Mouse (Mus musculus) common myeloid progenitor, adult 5-6 weeks (primary cell): ENCODE measurements around the gene Cmc2. TPM values are rescaled to one million over a fixed set of nuclear protein-coding genes. Genes with fewer than 3 reads are reported as not detected.

ENCODE experiments used
- ATAC-seq: replicated peaks from 2 replicates; pipeline ENCODE4 v1.8.0; 2016; ENCODE audit warnings: low read depth, mild to moderate bottlenecking, moderate TSS enrichment, inconsistent platforms; ENCODE audit not compliant: poor library complexity, severe bottlenecking
- total RNA-seq: library from RNA; stranded (forward); fragments of 200-1000, 187-1606 nt; gene quantifications from 2 replicates; pipeline ENCODE4 v1.2.3, GENCODE M21; 2017

Cmc2 gene
- total RNA-seq: 64.4 and 73.8 TPM in 2 replicates

DNA sequence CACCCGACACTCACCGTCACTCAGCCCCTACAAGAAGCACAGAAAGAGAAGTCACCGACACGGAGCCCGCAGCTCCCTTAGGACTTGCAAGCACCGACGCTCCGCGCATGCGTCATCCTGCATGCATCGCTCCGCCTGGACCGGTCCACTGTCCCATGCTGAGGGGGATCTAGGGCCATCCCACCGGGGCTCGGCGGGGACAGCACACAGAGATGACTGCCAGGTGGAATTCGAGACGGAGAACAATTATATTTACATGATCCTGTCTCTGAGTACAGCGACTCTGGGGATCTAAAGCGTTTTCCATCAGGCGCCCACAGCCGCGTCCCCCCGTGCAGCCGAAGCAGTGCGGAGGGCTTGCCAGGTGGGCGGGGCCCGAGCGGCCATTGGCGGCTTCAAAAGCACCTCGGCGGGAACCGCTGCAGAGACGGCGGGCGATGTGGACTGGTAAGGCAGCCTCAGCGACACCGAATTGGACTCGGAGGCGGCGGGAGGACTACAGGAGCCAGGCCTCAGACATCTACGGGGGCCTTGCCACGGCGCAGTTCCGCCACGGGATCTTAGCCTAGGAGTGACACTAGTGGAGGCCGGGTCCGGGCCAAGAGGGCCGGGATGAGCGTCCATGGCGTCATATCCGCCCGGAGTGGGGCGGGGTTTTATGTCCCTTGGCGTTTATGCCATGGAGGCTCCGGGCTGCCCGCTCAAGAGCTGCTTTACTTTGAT lies at the start of gene Cmc2, which contains the start of gene Cenpn:
TSS of gene Cmc2 (minus strand) at position 119 of the 723 bp plus-strand sequence.
TSS of gene Cenpn (plus strand) at position 394 of the 723 bp plus-strand sequence.
- peak; percentile 87 for ATAC-seq

DNA sequence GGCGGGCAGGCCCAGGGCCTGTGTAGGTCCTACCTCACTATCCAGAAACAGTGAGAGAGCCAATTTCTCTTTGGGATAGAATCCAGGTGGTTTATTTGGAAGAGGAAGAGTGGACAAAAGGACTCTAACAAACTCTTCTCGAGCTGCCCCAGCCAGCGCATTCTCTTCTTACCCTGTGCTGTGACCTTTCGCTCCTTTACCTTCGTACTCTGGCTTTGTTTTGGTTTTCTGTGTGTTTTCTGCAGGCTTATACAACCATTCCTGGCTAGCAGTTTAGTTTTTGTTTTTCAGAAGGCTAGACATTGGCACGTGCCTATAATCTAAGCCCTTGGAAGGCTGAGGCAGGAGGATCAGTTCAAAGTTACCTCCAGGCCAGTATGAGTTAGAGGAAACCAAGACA lies 48.3 kb upstream of the Cmc2 start:
- ATAC-seq: no peak

DNA sequence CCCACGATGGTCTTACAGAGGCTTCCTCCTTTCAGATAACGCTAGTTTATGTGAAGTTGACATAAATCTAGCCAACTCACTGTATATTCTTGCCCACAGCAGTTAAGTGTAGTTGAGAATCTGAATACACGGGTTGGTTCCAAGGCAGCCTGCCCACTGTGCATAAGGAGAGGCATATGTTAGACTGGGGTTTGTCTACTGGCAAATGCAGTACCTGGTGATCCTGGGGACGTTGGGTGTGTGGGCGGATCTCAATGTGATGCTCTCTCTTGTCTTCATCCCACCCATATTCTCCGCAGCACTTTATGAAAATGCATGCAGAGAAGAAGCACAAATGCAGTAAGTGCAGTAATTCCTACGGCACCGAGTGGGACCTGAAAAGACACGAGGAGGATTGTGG lies 33.2 kb upstream of the Cmc2 start:
- no peak for ATAC-seq

GRCm38 (mm10) chr8:116952428-116952827 lies 31.2 kb upstream of the Cmc2 start:
- no peak for ATAC-seq

DNA sequence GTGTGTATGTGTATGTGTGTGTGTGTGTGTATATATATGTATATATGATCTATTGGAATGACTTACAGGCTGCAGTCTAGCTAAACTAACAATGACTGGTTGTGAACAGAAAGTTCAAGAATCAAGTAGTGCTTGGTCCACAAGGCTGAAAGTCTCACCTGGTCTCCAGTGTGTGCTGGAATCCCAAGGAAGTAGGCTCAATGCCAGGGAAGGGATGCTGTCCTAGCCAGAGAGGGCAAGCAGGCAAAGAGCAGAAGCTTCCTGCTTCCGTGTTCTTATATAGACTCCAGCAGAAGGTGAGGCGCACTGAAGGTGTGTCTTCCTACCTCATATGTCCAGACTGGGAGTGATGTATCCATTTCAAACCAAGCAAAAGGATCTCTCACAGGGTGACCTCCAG lies 30.5 kb upstream of the Cmc2 start:
- ATAC-seq: no peak

- no peak for ATAC-seq
Measured at GRCm38 (mm10) chr8:116951369-116951768, 30.1 kb upstream of the Cmc2 start.

DNA sequence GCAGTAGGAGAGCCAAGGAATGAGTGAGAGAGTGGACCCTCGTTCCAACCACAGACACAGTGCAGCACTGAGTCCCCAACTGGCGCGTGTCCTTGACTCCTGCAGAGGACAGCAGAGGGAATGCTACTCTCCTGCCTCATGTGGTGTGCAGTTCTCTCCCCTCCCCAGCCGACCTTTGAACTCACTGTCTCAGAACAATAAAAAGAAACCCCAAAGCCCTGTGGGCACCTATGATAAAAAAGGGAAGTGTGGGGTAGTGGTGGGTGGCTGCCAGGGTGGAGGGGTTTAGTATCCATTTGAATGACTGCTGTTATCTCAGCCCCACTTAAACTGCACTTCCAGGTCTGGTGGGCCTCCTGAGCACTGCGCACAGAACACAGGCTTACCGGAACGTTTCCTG lies 26.3 kb upstream of the Cmc2 start:
- ATAC-seq: peak; percentile 22

DNA sequence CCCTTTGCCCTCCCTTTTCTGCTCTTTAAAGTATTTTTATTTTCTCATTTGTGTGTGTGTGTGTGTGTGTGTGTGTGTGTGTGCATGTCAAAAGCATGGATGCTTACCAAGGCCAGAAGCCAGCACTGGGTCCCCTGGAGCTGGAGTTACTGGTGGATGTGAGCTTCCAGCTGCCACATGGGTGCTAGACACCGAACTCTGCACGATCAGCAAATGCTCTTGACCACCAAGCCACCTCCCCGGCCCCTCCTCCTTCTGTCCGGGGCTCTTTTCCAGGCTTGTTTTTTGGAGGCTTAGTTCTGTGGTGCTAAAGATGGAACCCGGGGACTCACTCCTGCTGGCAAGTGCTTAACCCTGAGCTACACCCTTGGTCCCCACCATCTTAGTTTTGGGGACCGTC lies 25.6 kb upstream of the Cmc2 start:
- ATAC-seq: no peak

DNA sequence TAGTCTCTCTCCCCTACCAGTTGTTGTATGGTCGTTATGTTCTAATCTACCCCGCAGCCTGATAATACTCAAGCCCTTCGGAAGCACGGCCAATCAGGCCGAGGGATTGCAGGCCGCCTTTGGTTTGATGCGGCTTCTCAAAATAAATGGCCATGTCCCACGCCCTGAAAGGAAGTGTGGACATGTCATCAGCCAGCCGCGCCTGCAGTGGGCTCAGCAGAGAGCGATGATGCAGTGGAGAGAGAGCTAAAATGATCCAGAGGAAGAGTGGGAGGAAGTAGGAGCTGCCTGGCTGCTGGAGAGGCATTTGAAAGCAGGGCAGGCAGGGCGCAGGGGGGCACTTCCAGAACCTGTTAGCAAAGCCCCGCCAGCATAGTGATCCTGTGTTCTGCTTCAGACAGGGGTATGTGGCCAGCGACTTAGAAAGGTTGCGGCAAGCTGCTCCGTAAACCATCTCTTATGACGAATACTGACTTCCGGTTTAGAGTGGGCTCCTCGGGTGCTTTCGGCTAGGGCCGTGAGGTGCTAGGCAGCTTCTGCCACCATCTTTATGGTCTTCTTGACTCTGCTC lies 25.1 kb upstream of the Cmc2 start:
- ATAC-seq: peak; percentile 33

GRCm38 (mm10) chr8:116945169-116945910 lies 24.1 kb upstream of the Cmc2 start:
- no peak for ATAC-seq

- ATAC-seq: no peak
Measured at GRCm38 (mm10) chr8:116944385-116944696, 23.1 kb upstream of the Cmc2 start.

GRCm38 (mm10) chr8:116943555-116944384 lies 22.5 kb upstream of the Cmc2 start:
- peak; percentile 16 for ATAC-seq

- ATAC-seq: peak; percentile 39
Measured at GRCm38 (mm10) chr8:116943161-116943554, 21.9 kb upstream of the Cmc2 start, which contains the start of gene Atmin. Gene Atmin, plus strand, starts transcription at chr8:116943393.

- ATAC-seq: 0 out of 2 replicates have a peak, but pooled peaks have one; percentile 16
Measured at GRCm38 (mm10) chr8:116942284-116943058, 21.2 kb upstream of the Cmc2 start.

DNA sequence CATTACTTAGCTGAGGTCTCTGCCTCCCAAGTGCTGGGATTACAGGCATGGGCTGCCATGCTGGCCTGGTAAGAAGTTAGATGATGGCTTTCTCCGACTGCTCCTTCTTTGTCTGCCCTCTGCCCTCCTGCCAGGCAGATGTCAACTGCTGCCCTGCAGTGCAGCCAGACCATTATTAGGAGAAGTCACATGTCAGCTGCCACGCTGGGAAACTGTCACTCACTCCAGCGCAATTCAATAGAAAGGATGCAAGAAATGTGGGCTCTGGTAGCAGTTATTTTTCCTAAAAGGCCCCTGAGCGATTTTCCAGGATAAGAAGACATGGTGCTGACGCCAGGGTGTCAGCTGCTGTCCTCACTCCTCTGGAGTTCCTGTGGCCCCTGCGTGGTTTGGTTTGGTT lies 14.3 kb upstream of the Cmc2 start:
- no peak for ATAC-seq

GRCm38 (mm10) chr8:116934976-116935375 lies 13.7 kb upstream of the Cmc2 start:
- ATAC-seq: no peak

DNA sequence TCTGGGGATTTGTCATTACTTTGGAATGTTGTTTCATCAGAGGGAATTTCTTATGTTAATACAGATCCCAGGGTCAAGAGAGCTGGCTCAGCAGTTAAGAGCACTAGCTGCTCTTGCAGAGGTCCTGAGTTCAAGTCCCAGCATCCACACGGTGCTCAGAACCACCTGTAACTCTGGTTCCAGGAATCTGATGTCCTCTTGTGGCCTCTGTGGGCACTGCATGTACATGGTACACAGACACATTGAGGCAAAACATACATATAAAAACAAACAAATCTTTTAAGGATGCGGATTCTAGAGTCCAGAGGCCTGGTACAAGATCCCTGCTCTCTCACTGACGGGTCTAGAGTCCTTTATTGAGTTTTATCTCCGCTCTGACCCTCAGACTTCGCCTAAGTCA lies 7.3 kb upstream of the Cmc2 start:
- no peak for ATAC-seq

DNA sequence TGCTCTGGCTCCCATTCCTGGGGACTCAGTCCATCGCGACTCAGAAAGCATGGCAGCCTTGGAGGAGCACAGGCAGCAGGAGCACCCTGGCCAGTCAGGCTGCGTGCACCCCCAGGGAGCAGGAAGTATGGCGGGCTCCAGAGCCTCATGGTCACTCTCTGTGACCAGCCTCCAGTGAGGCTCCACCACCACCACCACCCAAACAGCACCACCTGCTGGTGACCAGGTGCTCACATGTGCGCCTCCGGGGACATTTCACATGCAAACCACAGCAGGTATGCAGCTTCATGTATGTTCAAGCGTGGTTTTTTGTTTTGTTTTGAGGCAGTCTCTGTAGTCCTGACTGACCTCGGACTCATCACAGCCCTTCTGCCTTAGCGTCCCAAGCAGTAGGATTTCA lies 6.6 kb upstream of the Cmc2 start:
- peak; percentile 80 for ATAC-seq

DNA sequence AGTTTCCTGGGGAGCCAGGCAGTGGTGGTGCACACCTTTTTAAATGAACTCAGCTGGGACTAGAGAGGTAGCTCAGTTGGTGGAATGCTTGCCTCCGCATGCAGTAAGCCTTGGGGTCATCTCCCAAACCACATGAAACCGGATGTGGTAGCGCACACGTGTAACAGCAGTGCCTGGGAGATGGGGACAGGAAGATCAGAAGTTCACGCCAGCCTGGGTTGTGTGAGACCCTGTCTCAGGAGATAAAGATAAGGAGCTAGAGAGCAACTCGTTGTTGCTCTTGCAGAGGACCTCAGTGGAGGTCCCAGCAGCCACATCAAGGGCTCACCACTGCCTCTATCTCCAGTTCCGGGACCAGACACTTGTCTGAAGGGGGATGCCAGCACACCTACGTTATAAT lies 2.3 kb upstream of the Cmc2 start:
- ATAC-seq: no peak
